Mouse (Mus musculus) left cerebral cortex, adult 8-10 months (tissue): ENCODE results near the gene Thrap3. TPM values are rescaled to one million over a fixed set of nuclear protein-coding genes. Genes with fewer than 3 reads are reported as not detected.

Experiments
- total RNA-seq, 4 experiments: library from RNA; stranded (reverse); gene quantifications; 2 replicates each; pipeline ENCODE4 v1.2.4; 2022

Thrap3 gene
- total RNA-seq, 4 experiments from 2014 or later = 127 to 151 (median 148) TPM

Other genes starting within 250 kb of the Thrap3 start
- gene Csf3r, start 178.2 kb downstream of the Thrap3 start, total RNA-seq = 10 to 100 TPM in 2 of 4 experiments, 1 to 10 TPM in 2; 4.4 to 24.6 (median 11.5) TPM
- gene Mrps15, start 155.8 kb downstream of the Thrap3 start, total RNA-seq = 10 to 100 TPM; 47.9 to 55.3 (median 51.5) TPM
- 10 to 100 TPM; 56.3 to 72.2 (median 62.4) TPM for gene Oscp1, start 144.2 kb downstream of the Thrap3 start, total RNA-seq
- gene Lsm10, start 106.1 kb downstream of the Thrap3 start, total RNA-seq = 10 to 100 TPM; 14.5 to 18.7 (median 15.5) TPM
- gene Stk40, start 98.8 kb downstream of the Thrap3 start, total RNA-seq = 10 to 100 TPM; 28.8 to 37.6 (median 33.8) TPM
- 1 to 10 TPM; 2.4 to 5.6 (median 3.1) TPM for gene Eva1b, start 55.0 kb downstream of the Thrap3 start, total RNA-seq
- gene Sh3d21, start 39.3 kb downstream of the Thrap3 start, total RNA-seq = 1 to 10 TPM in 1 of 4 experiments, under 1 TPM in 3; 0.63 to 1.4 (median 0.85) TPM
- gene Map7d1, start 53.6 kb upstream of the Thrap3 start, total RNA-seq = 100 to 1,000 TPM; 224 to 273 (median 253) TPM
- gene Trappc3, start 59.6 kb upstream of the Thrap3 start, total RNA-seq = 10 to 100 TPM; 86.2 to 93.4 (median 89.3) TPM
- gene Col8a2, start 84.0 kb upstream of the Thrap3 start, total RNA-seq = 1 to 10 TPM; 1.9 to 4.0 (median 2.5) TPM
- gene Adprhl2, start 118.9 kb upstream of the Thrap3 start, total RNA-seq = 10 to 100 TPM; 26.9 to 32.0 (median 31.2) TPM
- 1 to 10 TPM in 2 of 4 experiments, under 1 TPM in 2; 0.86 to 1.6 (median 1.3) TPM for gene Tekt2, start 122.9 kb upstream of the Thrap3 start, total RNA-seq
- gene Ago3, start 226.8 kb upstream of the Thrap3 start, total RNA-seq = 10 to 100 TPM; 28.9 to 38.8 (median 32.1) TPM